Mouse (Mus musculus) heart, adult 11 months (tissue): ENCODE results near the gene Fam168b.
A peak's percentile ranks its signal among the peaks of the same experiment; 100 is the strongest.

ENCODE experiments used
- DNase-seq: peaks from one replicate; pipeline ENCODE4 v3.0.0; 2022

Fam168b gene

GRCm38 (mm10) chr1:34842887-34843618, at the start of gene Fam168b:
Fam168b (minus strand) TSS chr1:34843065.
- DNase-seq, result peak; percentile 99

GRCm38 (mm10) chr1:34892466-34892865, 49.6 kb upstream of the Fam168b start:
- peak; percentile 65 for DNase-seq

- peak; percentile 83 for DNase-seq
These were observed 48.9 kb upstream of the Fam168b start for GRCm38 (mm10) chr1:34891559-34892289.

- DNase-seq, result no peak
These were observed 40.9 kb upstream of the Fam168b start for GRCm38 (mm10) chr1:34883776-34884175.

GRCm38 (mm10) chr1:34879611-34880010, 36.7 kb upstream of the Fam168b start:
- DNase-seq, result peak; percentile 80

GRCm38 (mm10) chr1:34873551-34873950, 30.7 kb upstream of the Fam168b start:
- DNase-seq, result no peak

GRCm38 (mm10) chr1:34871170-34871569, 28.3 kb upstream of the Fam168b start:
- DNase-seq, result peak; percentile 81

GRCm38 (mm10) chr1:34869231-34869630, 26.4 kb upstream of the Fam168b start:
- peak; percentile 86 for DNase-seq

GRCm38 (mm10) chr1:34868391-34868790, 25.5 kb upstream of the Fam168b start:
- peak; percentile 79 for DNase-seq

- peak; percentile 25 for DNase-seq
These were observed 24.7 kb upstream of the Fam168b start for GRCm38 (mm10) chr1:34867574-34867955.

GRCm38 (mm10) chr1:34866815-34867573, 24.1 kb upstream of the Fam168b start:
- peak; percentile 98 for DNase-seq

- DNase-seq, result peak; percentile 86
These were observed 23.0 kb upstream of the Fam168b start for GRCm38 (mm10) chr1:34865866-34866265.

- peak; percentile 88 for DNase-seq
These were observed 21.4 kb upstream of the Fam168b start for GRCm38 (mm10) chr1:34864243-34864642.

- DNase-seq, result peak; percentile 40
These were observed 20.5 kb upstream of the Fam168b start for GRCm38 (mm10) chr1:34863323-34863722.

GRCm38 (mm10) chr1:34862877-34863276, 20.0 kb upstream of the Fam168b start:
- DNase-seq, result peak; percentile 80

- no peak for DNase-seq
These were observed 17.3 kb upstream of the Fam168b start for GRCm38 (mm10) chr1:34860205-34860604.

GRCm38 (mm10) chr1:34859761-34860160, 16.9 kb upstream of the Fam168b start:
- DNase-seq, result no peak

GRCm38 (mm10) chr1:34858671-34859070, 15.8 kb upstream of the Fam168b start:
- peak; percentile 97 for DNase-seq

- no peak for DNase-seq
These were observed 12.3 kb upstream of the Fam168b start for GRCm38 (mm10) chr1:34855056-34855739.

- DNase-seq, result no peak
These were observed 10.9 kb upstream of the Fam168b start for GRCm38 (mm10) chr1:34853786-34854185.

GRCm38 (mm10) chr1:34852116-34852878, 9.4 kb upstream of the Fam168b start:
- DNase-seq, result no peak

- peak; percentile 93 for DNase-seq
These were observed 8.7 kb upstream of the Fam168b start for GRCm38 (mm10) chr1:34851562-34851961.
